Mouse (Mus musculus): ENCODE data around the gene Sirpa.

The Sirpa gene

GRCm38 (mm10) chr2:129606269-129606668 lies 13.6 kb downstream of the Sirpa start:
- DNase-seq (ENCODE audit: inconsistent ontology term) = peak; percentile 36

DNA sequence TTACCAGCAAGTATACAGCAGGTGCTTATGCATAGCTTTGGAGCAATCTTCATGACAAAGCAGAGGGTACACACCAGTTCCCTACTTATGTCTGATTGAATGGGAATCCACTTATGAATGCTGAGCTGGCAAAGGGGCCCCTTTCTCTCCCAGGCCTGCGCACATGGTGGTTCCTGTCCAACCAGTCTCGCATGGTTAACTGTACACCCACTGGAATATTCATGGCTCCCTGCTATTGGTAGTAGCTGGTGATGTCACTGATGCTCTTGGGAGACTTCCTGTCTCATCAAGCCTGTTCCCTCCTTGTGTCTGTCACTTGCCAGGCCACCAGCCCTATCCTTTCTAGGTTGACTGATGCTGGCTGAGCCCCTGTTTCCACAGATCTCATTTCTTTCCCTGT lies 14.3 kb downstream of the Sirpa start:
- no peak for DNase-seq (ENCODE audit: inconsistent ontology term)

DNA sequence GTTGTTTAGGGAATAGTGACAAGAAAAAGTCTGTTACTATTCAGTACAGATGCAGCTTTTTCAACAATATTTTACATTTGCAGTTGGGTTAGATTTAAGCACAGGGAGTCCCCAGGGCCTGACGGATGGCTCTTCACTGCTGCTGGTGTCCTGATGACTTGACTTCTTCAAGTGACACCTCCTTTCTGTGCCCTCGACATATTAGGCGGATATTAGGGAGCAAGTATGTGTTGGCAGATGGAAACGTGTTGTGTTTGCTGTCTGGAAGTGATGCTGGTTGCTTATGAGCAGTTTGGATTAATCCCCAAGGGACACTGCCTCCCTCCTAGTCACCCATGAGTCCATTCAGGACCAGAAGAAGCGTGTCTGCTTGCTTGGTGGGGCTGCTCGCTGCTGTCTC lies 21.3 kb downstream of the Sirpa start:
- DNase-seq (ENCODE audit: inconsistent ontology term) = no peak

- DNase-seq (ENCODE audit: inconsistent ontology term) = no peak
Observed at GRCm38 (mm10) chr2:129614482-129615185, 22.0 kb downstream of the Sirpa start.

- DNase-seq (ENCODE audit: inconsistent ontology term) = no peak
Observed at GRCm38 (mm10) chr2:129620148-129620547, 27.5 kb downstream of the Sirpa start.

DNA sequence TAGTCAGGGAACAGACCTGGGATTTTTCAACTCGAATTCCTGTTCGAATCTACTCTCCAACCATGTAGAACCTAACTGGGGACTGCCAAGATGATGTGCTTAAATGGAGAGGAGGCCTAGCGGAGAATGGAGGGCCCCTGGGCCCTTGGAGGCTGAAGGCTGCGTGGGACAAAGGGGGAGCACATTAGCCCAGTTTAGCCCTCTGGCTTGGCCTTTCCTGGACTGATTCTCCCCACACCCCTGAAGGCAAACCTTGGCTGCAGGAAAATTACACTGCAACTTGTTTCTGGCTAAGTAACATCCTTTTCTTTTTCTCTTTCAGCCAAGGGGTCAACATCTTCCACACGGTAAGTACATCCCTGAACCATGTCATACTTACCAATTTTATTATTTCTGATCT lies 28.2 kb downstream of the Sirpa start:
- DNase-seq (ENCODE audit: inconsistent ontology term) = no peak

DNA sequence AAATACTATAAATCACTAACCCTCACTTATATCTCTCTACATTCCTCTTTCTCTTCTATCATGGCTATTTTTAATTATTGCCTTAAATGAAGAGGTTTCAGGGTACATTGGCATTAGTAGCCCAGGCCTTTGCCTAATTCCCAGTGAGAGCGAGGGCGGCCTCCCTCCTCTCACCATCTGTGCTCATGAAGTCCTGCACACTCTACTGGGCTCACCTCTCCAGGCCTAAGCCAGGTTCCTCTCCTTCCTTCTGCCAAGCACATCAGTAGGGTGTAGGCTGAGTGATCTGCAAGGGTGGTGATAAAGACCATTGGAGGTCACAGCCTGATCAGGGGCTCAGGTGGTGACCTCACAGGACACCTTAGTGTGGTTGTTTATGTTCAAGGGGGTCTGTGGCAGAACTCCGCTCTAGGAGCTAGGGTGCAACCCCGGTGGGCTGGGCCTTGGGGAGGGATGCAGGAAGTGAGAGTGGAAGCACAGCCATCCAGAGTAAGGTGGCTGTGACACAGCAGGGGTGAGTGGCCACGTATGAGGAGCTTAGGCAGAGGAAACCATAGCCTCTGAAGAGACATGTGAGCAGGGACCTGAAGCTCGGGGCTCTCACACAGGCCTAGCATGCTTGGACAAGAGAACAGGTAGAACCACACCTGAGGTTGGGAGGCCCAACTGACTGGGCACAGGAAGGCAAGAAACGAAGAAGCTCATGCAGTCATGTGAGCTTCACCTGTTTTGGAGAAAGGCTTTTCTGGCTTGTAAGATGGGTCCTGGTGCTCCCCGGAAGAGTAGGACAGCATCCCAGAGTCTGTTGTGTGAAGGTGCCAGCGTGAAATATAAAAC lies 29.2 kb downstream of the Sirpa start:
- DNase-seq (ENCODE audit: inconsistent ontology term) = no peak

- DNase-seq (ENCODE audit: inconsistent ontology term) = no peak
Observed at GRCm38 (mm10) chr2:129622918-129623317, 30.3 kb downstream of the Sirpa start.

GRCm38 (mm10) chr2:129623771-129624170 lies 31.1 kb downstream of the Sirpa start:
- DNase-seq (ENCODE audit: inconsistent ontology term) = no peak

DNA sequence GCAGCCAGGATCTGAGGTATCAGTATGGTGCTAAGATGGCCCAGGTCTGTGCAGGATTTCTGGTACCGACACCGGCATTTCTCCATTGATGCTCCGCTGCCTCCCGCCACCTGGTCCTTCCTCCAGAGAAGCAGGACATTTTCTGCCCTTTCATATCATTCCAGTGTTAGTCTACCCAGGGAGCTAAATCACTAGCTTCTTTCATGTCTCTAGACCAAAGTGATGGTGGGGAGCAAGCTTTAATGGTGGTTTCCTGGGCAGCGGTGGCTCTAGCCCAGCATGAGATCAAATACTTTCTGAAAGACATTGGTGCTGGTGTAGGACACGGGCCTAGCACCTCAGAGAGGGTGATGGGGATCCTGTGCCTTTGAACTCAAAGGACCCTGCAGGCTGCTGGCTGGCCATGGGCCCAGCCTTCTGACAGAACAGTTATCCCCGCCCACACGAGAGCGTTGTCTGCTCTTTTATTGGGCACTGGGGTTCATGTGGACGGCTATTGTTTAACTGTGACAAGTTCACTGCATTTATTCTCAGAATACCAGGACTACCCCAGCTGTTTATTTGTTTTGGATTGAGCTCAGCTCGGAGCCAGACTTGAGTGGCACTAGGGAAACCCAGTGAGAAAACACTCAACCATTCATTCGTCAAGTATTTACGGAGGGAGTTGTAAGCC lies 31.7 kb downstream of the Sirpa start:
- no peak for DNase-seq (ENCODE audit: inconsistent ontology term)

GRCm38 (mm10) chr2:129624956-129625355 lies 32.3 kb downstream of the Sirpa start:
- no peak for DNase-seq (ENCODE audit: inconsistent ontology term)

- DNase-seq (ENCODE audit: inconsistent ontology term) = no peak
Observed at GRCm38 (mm10) chr2:129625845-129626244, 33.2 kb downstream of the Sirpa start.

DNA sequence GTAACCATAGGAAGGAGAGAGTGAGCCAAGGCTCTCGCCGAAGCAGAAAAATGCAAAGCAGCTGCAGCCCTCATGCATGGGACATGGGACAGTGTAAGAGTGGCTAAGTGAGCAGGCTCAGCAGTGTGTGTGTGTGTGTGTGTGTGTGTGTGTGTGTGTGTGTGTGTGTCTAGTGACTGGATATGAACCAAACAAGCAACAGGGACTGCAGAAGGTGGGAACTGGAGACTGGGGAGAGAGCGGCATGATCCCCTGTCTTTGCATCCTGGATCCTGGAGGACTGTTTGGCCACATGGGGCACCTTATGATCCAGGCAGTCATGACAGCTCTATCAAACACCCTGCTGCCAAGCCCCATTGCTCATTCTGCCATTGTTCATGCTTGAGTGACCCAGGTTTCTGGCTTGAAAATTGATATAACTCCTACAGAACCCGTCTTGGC lies 34.0 kb downstream of the Sirpa start:
- no peak for DNase-seq (ENCODE audit: inconsistent ontology term)

- no peak for DNase-seq (ENCODE audit: inconsistent ontology term)
Observed at GRCm38 (mm10) chr2:129627133-129627532, 34.5 kb downstream of the Sirpa start.

DNA sequence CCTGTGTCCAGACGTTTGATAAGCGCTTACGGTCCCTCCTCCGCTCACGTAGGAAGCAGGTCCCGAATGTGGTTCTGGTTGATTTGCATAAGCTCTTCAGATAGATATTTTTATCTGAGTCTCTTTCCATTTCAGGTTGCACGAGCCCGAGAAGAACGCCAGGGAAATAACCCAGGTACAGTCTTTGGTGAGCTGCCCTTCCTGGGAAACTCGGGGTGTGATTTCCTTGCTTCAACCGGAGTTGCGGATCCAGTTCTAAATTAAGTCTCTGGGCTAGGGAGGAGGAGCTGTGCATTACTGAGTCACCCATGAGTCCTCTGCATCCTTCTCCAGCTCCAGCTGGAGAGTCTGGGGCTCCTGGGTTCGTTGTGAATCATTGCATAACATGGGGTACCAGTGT lies 35.2 kb downstream of the Sirpa start:
- no peak for DNase-seq (ENCODE audit: inconsistent ontology term)

DNA sequence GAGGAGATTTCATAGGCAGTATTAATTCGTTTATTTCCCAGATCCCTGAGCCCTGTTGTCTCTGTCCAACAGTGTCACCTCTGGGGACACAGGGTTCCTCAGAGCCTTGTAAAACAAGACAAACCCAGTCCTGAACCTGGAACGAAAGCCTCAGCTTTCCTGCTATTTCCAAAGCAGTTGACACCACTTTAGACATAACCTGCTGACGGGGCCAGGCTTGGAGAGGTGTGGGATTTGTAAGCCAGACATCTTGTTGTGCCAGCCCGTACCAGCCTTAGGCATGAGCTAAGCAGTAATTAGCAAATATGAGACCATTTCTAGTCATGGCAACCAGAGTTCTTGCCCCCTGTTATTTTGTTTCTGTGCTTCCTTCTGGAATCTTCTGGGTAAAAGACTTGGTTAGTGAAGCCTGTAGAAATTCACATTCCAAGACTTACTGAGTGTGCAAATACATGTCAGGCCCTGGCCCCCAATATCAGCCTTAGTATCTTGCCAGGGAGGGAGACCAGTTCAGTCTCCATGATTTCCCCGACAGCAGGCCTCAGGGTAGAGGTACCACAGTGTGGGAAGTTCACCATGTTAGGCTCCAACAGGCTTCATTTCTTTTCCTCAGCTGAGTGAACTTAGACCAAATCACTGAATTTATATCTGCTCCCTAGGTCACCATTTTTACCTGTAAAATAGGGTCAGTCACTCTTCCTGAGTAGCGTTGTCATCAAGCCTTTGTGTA lies 36.0 kb downstream of the Sirpa start:
- no peak for DNase-seq (ENCODE audit: inconsistent ontology term)

DNA sequence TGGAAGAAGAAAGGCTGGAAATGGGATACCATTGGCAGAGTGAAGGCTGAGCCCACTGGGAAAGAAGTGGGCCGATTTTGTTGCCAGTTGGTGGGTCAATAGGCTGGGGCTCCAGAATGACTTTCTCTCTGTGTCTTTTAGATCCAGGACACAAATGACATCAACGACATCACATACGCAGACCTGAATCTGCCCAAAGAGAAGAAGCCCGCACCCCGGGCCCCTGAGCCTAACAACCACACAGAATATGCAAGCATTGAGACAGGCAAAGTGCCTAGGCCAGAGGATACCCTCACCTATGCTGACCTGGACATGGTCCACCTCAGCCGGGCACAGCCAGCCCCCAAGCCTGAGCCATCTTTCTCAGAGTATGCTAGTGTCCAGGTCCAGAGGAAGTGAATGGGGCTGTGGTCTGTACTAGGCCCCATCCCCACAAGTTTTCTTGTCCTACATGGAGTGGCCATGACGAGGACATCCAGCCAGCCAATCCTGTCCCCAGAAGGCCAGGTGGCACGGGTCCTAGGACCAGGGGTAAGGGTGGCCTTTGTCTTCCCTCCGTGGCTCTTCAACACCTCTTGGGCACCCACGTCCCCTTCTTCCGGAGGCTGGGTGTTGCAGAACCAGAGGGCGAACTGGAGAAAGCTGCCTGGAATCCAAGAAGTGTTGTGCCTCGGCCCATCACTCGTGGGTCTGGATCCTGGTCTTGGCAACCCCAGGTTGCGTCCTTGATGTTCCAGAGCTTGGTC lies 37.3 kb downstream of the Sirpa start:
- DNase-seq (ENCODE audit: inconsistent ontology term) = no peak

GRCm38 (mm10) chr2:129630532-129630886 lies 37.9 kb downstream of the Sirpa start:
- no peak for DNase-seq (ENCODE audit: inconsistent ontology term)

DNA sequence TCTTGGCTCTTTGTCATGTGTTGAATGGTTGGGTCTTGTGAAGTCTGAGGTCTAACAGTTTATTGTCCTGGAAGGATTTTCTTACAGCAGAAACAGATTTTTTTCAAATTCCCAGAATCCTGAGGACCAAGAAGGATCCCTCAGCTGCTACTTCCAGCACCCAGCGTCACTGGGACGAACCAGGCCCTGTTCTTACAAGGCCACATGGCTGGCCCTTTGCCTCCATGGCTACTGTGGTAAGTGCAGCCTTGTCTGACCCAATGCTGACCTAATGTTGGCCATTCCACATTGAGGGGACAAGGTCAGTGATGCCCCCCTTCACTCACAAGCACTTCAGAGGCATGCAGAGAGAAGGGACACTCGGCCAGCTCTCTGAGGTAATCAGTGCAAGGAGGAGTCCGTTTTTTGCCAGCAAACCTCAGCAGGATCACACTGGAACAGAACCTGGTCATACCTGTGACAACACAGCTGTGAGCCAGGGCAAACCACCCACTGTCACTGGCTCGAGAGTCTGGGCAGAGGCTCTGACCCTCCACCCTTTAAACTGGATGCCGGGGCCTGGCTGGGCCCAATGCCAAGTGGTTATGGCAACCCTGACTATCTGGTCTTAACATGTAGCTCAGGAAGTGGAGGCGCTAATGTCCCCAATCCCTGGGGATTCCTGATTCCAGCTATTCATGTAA lies 38.5 kb downstream of the Sirpa start:
- no peak for DNase-seq (ENCODE audit: inconsistent ontology term)

DNA sequence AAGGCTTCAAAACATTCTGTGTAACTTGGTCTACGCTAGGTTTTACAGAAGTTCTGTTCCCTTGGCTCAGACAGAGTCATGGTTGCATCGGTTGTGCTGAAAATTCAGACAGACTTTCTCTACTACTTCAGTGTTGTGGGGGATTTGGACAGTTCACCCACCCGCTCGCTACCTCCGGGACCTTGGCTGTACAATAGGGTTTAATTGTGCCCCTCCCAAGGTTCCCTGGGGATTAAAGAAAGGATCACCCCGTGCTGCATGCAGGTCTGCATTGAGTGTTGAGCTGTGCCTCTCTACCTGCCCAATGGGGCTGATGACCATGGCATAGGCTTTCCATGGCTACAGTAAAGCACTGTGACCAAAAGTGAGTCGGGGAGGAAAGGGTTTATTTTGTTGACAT lies 39.7 kb downstream of the Sirpa start:
- no peak for DNase-seq (ENCODE audit: inconsistent ontology term)
